Mouse (Mus musculus): Measurements from ENCODE around the gene Dok3. TPM values are rescaled to one million over a fixed set of nuclear protein-coding genes. Genes with fewer than 3 reads are reported as not detected.

Dok3 gene
- polyA plus RNA-seq (2017; shearing (Covaris generic)) = 1 to 10 TPM; 1.0 to 2.0 TPM

DNA sequence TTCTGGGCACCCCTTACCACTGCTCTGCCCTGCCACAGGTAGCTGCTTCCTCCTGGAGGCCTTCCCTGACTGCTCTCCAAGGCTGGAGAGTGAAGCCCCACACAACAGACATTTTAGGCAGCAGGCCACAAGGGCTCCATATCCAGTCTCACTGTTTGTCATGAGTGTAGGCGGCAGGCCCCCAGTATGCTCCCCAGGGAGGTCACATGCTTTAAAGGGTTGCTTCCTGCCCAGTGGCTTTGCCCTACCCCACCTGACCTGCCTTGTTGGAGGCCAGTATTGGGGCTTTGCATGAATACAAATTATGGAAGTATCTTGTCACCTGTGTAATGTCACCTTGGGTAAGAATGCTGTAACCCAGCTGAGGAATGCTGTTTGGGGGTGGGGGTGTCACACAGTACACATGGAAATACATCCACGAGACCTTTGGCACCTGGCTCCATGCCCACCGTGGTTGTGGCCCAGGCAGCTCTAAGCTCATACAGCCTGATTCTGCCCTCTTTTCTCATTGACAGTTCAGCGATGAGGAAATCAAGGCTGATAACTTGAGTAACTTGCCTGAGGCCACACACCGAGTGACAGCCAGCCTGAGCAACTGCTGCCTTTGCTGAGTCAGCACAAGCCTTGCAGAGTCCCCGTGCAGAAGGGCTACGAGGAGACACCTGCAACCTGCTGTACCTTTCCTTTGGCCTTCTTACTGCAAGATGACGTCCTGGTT is at the start of gene Dok3:
Gene Dok3 (minus strand): TSS at position 99 of the 718 bp plus-strand sequence.

DNA sequence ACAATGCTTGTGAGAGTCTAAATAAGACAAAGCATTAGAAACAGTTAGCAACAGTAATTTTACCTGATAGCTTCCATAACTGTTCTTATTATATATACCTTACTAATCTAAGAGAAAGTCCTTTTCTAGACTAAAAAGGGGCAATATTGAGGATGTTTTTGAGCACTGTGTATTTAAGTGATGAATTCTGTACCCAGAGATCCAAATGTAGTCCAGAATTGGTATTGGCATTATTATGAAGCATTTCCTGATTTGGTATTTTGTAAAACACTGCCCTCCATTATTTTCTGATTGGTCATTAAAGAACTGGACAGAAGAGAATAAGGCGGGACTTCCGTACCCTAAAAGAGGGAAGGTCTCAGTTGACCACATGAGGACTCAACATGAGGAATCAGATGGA is 44.3 kb upstream of the Dok3 start, which contains the start of gene Tmed9:
Gene Tmed9 (plus strand): TSS at position 301 of the 400 bp plus-strand sequence.

DNA sequence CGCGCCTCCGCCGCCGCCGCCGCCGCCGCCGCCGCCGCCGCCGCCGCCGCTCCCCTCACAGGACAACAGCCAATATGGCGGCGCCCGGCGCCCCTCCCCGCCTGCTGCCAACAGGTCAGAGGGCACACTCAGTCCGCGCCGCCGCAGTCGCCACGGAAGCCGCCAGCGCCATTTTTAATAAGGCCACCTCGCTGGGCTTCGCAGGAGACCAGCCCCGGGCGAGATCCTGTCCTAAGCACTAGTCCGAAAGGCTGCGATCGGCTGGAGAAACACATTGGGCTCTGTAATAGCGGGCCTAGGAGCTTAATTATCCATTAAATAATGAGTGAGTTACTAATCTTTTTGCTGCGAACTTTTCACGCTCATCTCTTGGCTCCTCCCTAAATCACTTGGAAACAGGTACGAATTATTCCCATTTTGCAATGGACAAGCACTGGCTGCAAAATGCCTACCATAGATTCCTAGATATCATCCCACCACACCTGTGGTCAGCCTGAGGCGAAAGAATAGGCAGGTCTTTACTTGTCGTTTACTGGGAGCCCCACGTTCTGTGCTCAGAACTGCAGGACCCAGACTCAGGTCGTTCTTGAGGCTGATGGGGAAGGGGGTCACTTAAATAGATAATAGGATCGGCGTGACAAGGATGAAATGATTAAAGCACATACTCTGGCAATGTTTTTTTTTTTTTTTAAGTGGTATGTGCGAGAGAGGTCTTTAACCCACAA is 42.1 kb upstream of the Dok3 start, which contains the start of gene Fam193b:
Gene Fam193b (minus strand): TSS at position 94 of the 725 bp plus-strand sequence.

DNA sequence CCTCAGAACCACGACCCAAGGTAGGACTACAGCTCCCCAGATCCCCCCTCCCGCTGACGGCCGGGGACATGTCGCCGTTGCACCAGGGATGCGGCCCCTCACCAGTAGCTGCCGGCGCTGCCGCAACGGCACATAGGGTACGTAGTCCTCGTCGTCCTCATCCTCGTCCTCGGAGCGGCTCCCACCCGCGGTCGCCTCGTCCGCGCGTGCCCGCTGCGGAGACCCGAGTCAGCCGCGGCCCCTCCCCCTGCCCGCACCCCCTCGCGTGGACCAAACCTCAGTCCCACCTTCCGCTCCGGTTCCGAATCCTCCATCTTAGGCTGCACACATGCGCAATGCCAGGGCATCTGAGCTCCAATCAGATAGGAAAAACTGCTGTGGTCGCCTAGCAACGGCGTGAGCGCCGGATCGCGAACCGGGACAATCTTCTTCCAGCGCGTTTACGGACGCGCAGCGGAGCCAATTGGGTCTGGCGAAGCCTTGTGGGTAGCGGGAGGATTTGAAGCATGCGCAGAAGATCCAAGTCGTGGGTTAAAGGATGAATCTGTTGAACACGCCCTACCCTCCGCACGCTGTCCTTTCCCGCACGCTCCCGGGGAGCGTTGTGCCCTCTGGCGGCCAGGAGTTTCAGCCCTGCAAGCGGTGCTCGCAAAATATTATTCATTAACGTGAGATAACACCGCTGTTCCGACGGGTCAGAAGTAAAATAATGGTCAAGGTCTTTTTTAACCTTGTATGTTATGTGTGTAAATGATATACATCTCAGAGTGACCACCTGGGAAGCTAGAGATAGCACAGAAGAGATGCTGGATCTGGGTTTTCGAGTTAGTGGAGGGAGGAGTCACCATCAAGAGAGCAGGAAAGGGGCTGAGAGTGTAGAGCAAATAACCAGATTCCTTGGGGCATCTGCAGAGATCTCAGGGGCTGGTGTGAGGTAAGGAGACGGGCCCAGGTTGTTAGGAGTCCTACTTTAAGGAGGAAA is 7.4 kb upstream of the Dok3 start, which contains the start of gene Ddx41:
Gene Ddx41 (minus strand): TSS at position 465 of the 982 bp plus-strand sequence.

DNA sequence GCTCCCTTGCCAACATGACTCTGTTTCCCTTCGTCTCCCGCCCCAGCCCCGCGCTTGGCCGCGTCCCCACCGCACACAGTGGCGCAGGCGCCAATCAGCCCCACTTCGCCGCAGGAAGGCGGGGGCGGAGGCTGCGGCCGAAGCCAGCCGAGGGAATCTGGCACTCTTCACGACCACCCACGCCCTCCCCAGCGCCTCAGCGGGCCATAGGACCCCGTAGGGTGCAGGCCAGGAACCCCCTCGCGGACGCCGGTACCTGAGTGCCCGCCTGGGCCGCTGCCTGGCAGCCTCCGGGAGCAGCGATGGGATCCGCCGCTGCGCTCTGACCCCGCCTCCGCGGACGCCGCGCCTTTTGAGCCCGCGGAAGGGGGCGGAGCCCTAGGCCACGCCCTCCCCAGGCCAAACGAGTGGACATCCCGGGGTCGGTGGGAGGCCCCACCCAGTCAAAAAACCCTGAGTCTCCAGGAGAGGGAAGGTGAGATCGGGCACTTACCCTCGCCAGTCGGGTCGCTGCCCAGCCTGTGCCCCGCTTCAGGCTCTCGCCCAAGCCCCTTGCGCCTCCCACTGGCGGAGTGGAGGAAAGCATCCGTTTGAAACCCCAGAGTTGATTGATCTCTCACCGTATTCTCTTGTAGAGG is 15.9 kb downstream of the Dok3 start, which contains the start of gene Pdlim7:
Gene Pdlim7 (minus strand): TSS at position 566 of the 638 bp plus-strand sequence.

DNA sequence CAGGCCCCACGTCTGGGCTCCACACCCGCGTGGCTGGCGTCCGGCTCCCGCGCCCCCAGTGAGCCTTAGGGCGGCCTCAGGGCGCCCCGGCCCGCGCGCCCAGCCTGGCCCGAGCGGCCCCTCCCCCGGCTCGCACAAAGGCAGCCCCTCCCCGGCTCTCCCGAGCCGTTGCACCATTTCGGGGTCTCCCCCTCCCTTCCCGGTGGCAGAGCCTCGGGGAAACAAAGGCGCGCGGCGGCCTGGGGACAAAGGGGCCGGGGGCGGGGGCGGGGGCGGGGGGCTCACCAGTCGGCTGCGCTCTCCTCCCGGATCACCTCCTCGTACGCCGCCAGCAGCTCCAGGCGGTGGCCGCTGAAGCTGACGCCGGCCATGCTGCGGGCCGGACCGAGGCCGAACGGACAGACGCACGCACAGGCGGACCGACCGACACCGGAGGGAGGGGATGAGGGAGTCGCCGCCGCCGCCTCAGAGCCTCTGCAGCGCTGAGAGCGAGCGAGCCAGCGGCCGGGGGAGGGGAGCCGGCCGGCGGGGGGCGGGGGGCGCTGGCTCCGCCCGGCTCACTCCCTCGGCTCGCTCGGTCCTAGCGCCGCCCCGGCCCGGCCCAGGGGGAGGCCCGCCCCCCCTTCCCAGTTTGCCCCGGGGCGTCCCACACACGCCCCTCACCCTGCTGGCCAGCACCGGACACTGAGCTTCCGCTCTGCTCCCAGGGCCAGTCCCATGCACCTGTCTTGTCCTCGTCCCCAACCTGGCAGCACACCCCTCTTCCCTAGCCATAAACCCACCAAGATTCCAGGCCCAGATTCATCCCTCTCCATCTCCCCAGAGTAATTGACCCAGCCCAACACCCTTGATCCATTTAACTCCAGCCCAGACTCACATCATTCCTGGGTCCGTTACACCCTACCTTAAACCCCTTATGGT is 41.3 kb downstream of the Dok3 start, which contains the start of gene Dbn1:
Gene Dbn1 (minus strand): TSS at position 534 of the 921 bp plus-strand sequence.

Other genes starting within 250 kb of the Dok3 start
- gene Prelid1, start 208.8 kb downstream of the Dok3 start, polyA plus RNA-seq (2017; shearing (Covaris generic)) = 100 to 1,000 TPM; 419 to 452 TPM
- 100 to 1,000 TPM; 121 to 134 TPM for gene Rab24, start 207.3 kb downstream of the Dok3 start, polyA plus RNA-seq (2017; shearing (Covaris generic))
- 10 to 100 TPM in 1 of 2 experiments, 1 to 10 TPM in 1; 6.7 to 11.3 TPM for gene Mxd3, start 199.5 kb downstream of the Dok3 start, polyA plus RNA-seq (2017; shearing (Covaris generic))
- 100 to 1,000 TPM; 118 to 171 TPM for gene Lman2, start 166.5 kb downstream of the Dok3 start, polyA plus RNA-seq (2017; shearing (Covaris generic))
- 100 to 1,000 TPM in 1 of 2 experiments, 10 to 100 TPM in 1; 85.2 to 155 TPM for gene Rgs14, start 159.6 kb downstream of the Dok3 start, polyA plus RNA-seq (2017; shearing (Covaris generic))
- gene Slc34a1, start 131.1 kb downstream of the Dok3 start, polyA plus RNA-seq (2017; shearing (Covaris generic)) = under 1 TPM in 1 of 2 experiments, not detected in 1; 0.21 TPM
- gene Pfn3, start 114.1 kb downstream of the Dok3 start, polyA plus RNA-seq (2017; shearing (Covaris generic)) = not detected
- gene F12, start 102.5 kb downstream of the Dok3 start, polyA plus RNA-seq (2017; shearing (Covaris generic)) = not detected
- gene Grk6, start 84.2 kb downstream of the Dok3 start, polyA plus RNA-seq (2017; shearing (Covaris generic)) = 100 to 1,000 TPM; 307 to 363 TPM
- gene Prr7, start 65.0 kb downstream of the Dok3 start, polyA plus RNA-seq (2017; shearing (Covaris generic)) = 10 to 100 TPM in 1 of 2 experiments, 1 to 10 TPM in 1; 5.3 to 12.3 TPM
- gene Dbn1, start 41.2 kb downstream of the Dok3 start, polyA plus RNA-seq (2017; shearing (Covaris generic)) = under 1 TPM; 0.07 to 0.42 TPM
- gene Pdlim7, start 15.6 kb downstream of the Dok3 start, polyA plus RNA-seq (2017; shearing (Covaris generic)) = 10 to 100 TPM; 10.3 to 12.4 TPM
- 10 to 100 TPM; 65.1 to 77.7 TPM for gene Ddx41, start 7.4 kb upstream of the Dok3 start, polyA plus RNA-seq (2017; shearing (Covaris generic))
- 10 to 100 TPM; 48.0 to 51.3 TPM for gene Fam193b, start 41.8 kb upstream of the Dok3 start, polyA plus RNA-seq (2017; shearing (Covaris generic))
- gene Tmed9, start 44.4 kb upstream of the Dok3 start, polyA plus RNA-seq (2017; shearing (Covaris generic)) = 100 to 1,000 TPM; 274 to 325 TPM
- gene B4galt7, start 70.6 kb upstream of the Dok3 start, polyA plus RNA-seq (2017; shearing (Covaris generic)) = 10 to 100 TPM; 34.5 to 35.0 TPM
- gene Caml, start 93.7 kb upstream of the Dok3 start, polyA plus RNA-seq (2017; shearing (Covaris generic)) = 10 to 100 TPM; 26.2 to 35.0 TPM
- gene Ddx46, start 105.7 kb upstream of the Dok3 start, polyA plus RNA-seq (2017; shearing (Covaris generic)) = 10 to 100 TPM; 62.9 to 65.4 TPM
- gene B230219D22Rik, start 163.8 kb upstream of the Dok3 start, polyA plus RNA-seq (2017; shearing (Covaris generic)) = 10 to 100 TPM; 26.7 to 29.6 TPM
- gene Txndc15, start 185.4 kb upstream of the Dok3 start, polyA plus RNA-seq (2017; shearing (Covaris generic)) = 10 to 100 TPM; 55.7 to 65.7 TPM
- 10 to 100 TPM; 34.2 to 60.7 TPM for gene Pcbd2, start 198.1 kb upstream of the Dok3 start, polyA plus RNA-seq (2017; shearing (Covaris generic))

Data from activated CD4-positive, CD25-positive, alpha-beta regulatory T cell (primary cell).